Mouse (Mus musculus) adrenal gland, adult 8-10 months (tissue): ENCODE results near the gene Ulk4. TPM values are rescaled to one million over a fixed set of nuclear protein-coding genes. Genes with fewer than 3 reads are reported as not detected.

Experiments used
- DNase-seq: peaks from one replicate; pipeline ENCODE4 v3.0.0; 2022
- total RNA-seq, 4 experiments: library from RNA; stranded (reverse); gene quantifications; 2 replicates each; pipeline ENCODE4 v1.2.4; 2022

Gene Ulk4
- total RNA-seq, 4 experiments from 2014 or later = 1.7 to 4.8 (median 2.6) TPM

GRCm38 (mm10) chr9:121018524-121019315 lies 258.3 kb downstream of the Ulk4 start:
- DNase-seq = no peak

- no peak for DNase-seq
Measured at GRCm38 (mm10) chr9:121015810-121016502, 261.0 kb downstream of the Ulk4 start.

GRCm38 (mm10) chr9:121011540-121011939 lies 265.5 kb downstream of the Ulk4 start:
- no peak for DNase-seq

GRCm38 (mm10) chr9:121010544-121010943 lies 266.5 kb downstream of the Ulk4 start:
- DNase-seq = no peak

- no peak for DNase-seq
Measured at GRCm38 (mm10) chr9:121005961-121006360, 271.0 kb downstream of the Ulk4 start.

GRCm38 (mm10) chr9:121001681-121002540 lies 275.1 kb downstream of the Ulk4 start:
- DNase-seq = peak; percentile 29

- no peak for DNase-seq
Measured at GRCm38 (mm10) chr9:121000641-121001320, 276.2 kb downstream of the Ulk4 start.

- no peak for DNase-seq
Measured at GRCm38 (mm10) chr9:120998696-120999095, 278.3 kb downstream of the Ulk4 start.

GRCm38 (mm10) chr9:120994223-120995155 lies 282.5 kb downstream of the Ulk4 start:
- no peak for DNase-seq

GRCm38 (mm10) chr9:120993004-120993403 lies 284.0 kb downstream of the Ulk4 start:
- no peak for DNase-seq

- no peak for DNase-seq
Measured at GRCm38 (mm10) chr9:120991801-120992200, 285.2 kb downstream of the Ulk4 start.

GRCm38 (mm10) chr9:120989806-120990700 lies 286.9 kb downstream of the Ulk4 start:
- DNase-seq = no peak

- no peak for DNase-seq
Measured at GRCm38 (mm10) chr9:120988088-120988487, 288.9 kb downstream of the Ulk4 start.

- DNase-seq = no peak
Measured at GRCm38 (mm10) chr9:120986994-120987393, 290.0 kb downstream of the Ulk4 start.

GRCm38 (mm10) chr9:120986255-120986654 lies 290.7 kb downstream of the Ulk4 start:
- no peak for DNase-seq

- DNase-seq = no peak
Measured at GRCm38 (mm10) chr9:120985524-120985923, 291.5 kb downstream of the Ulk4 start.

- DNase-seq = no peak
Measured at GRCm38 (mm10) chr9:120985009-120985408, 292.0 kb downstream of the Ulk4 start.

GRCm38 (mm10) chr9:120984509-120984908 lies 292.5 kb downstream of the Ulk4 start:
- no peak for DNase-seq

- DNase-seq = no peak
Measured at GRCm38 (mm10) chr9:120983849-120984248, 293.1 kb downstream of the Ulk4 start.

GRCm38 (mm10) chr9:120981777-120982176 lies 295.2 kb downstream of the Ulk4 start:
- no peak for DNase-seq
